Mouse (Mus musculus) spleen, adult 2 months (tissue): Measurements from ENCODE around the gene Rgs18. TPM values are rescaled to one million over a fixed set of nuclear protein-coding genes. Genes with fewer than 3 reads are reported as not detected.

Experiments
- DNase-seq, 2 experiments: peaks; one replicate each; pipeline versions ENCODE4 v3.0.0 to v3.0.0-alpha.2; 2012 to 2021; ENCODE audit warnings: low spot score in 2 of 2, low read depth in 1 of 2
- H3K27ac ChIP-seq: fragments of 200-500 bp; 2 replicates; pipeline ENCODE4 v1.5.1; 2012; ENCODE audit warnings: low read length, inconsistent platforms; ENCODE audit not compliant: insufficient read depth
- H3K27me3 ChIP-seq: fragments of 200-500 bp; 2 replicates; pipeline ENCODE4 v1.6.1; 2012; ENCODE audit warnings: mild to moderate bottlenecking, moderate library complexity, low read length, inconsistent platforms; ENCODE audit not compliant: control insufficient read depth, insufficient read depth
- H3K36me3 ChIP-seq: fragments of 200-500 bp; 2 replicates; pipeline ENCODE4 v1.6.1; 2012; ENCODE audit warnings: mild to moderate bottlenecking, low read length, inconsistent platforms; ENCODE audit not compliant: control insufficient read depth, insufficient read depth
- H3K4me1 ChIP-seq: fragments of 200-500 bp; 2 replicates; pipeline ENCODE4 v1.6.1; 2011; ENCODE audit warnings: inconsistent platforms; ENCODE audit not compliant: control insufficient read depth, insufficient read depth, insufficient read length
- H3K4me3 ChIP-seq: fragments of 200-500 bp; 2 replicates; pipeline ENCODE4 v1.5.1; 2011; ENCODE audit warnings: mild to moderate bottlenecking, inconsistent platforms; ENCODE audit not compliant: insufficient read depth, insufficient read length; ENCODE audit errors: extremely low read depth
- CTCF ChIP-seq: fragments of 200-500 bp; IDR thresholded peaks from 2 replicates; pipeline ENCODE4 v1.5.1; 2011; ENCODE audit warnings: mild to moderate bottlenecking, inconsistent platforms; ENCODE audit not compliant: insufficient read depth, insufficient read length, insufficient replicate concordance; ENCODE audit errors: extremely low read depth
- POLR2A ChIP-seq: fragments of 200-500 bp; IDR thresholded peaks from 2 replicates; pipeline ENCODE4 v1.6.1; 2011; ENCODE audit warnings: low read depth, low read length, inconsistent platforms
- WGBS: fragments of 180-500 bp; shearing (Covaris S2); methylation state at CpG from one replicate; pipeline ENCODE4 v1.1.7; 2018; 5-methylcytosine and 5-hydroxymethylcytosine counted together
- polyA plus RNA-seq: library from polyadenylated mRNA; depleted of rRNA; stranded (reverse); fragments of >200 nt; gene quantifications from 2 replicates; pipeline ENCODE4 v1.2.3, GENCODE M21; 2012; rRNA removed

Rgs18 gene
- polyA plus RNA-seq, 1 experiment = 1.2 TPM

- Histone ChIP-seq H3K4me3 (no peak overlapping the region), H3K36me3 (no peaks in the 10 kb centered on the region), H3K27ac (no peak overlapping the region), H3K4me1 (no peaks in the 10 kb centered on the region), H3K27me3 (no peaks in the 10 kb centered on the region)
- TF ChIP-seq CTCF (no peak), POLR2A (no peak)
- WGBS = 64% methylated on average over 2 of the region's 2 CpGs
- no peak for DNase-seq
Observed at GRCm38 (mm10) chr1:144704373-144704772, 70.9 kb downstream of the Rgs18 start.

Other genes starting within 250 kb of the Rgs18 start
- gene Rgs21, start 207.8 kb downstream of the Rgs18 start, polyA plus RNA-seq = not detected in 2 replicates